8 mouse cellular contexts compared by ENCODE assay signal in genomic region chr11:34228758-34229364, GRCm38 (mm10). TPM values are rescaled to one million over a fixed set of nuclear protein-coding genes. Genes with fewer than 3 reads are reported as not detected.
DNase-seq lines count a peak whose midpoint lies in the region; ATAC-seq and TF ChIP-seq lines count a peak whose summit lies in the region.

No protein-coding gene starts in this region.

- no peak overlapping the region for H3K27ac ChIP-seq in kidney, postnatal 0 days
- no peak overlapping the region for H3K27ac ChIP-seq in liver, adult 2 months (replicated peaks; ENCODE audit: insufficient read depth, low read depth, low read length)
- H3K27ac ChIP-seq in neural tube, embryonic 11.5 days (ENCODE audit: low read depth, low read length): no peak overlapping the region

- peak; percentile 78 for TF ChIP-seq CTCF in kidney, postnatal 0 days (IDR thresholded peaks at IDR 0.05; ENCODE audit: low read depth)
- peak; percentile 60 for TF ChIP-seq CTCF in liver, adult 2 months (IDR thresholded peaks at IDR 0.05; ENCODE audit: low read depth, low read length)

- TF ChIP-seq POLR2A in liver, adult 2 months (IDR thresholded peaks at IDR 0.05; ENCODE audit: extremely low read depth, insufficient read depth, low read length): no peak

- no peak overlapping the region for H3K4me2 ChIP-seq in kidney, postnatal 0 days (ENCODE audit: low read length)
- no peak overlapping the region for H3K4me2 ChIP-seq in neural tube, embryonic 11.5 days (ENCODE audit: low read depth)

- H3K9ac ChIP-seq in kidney, postnatal 0 days (ENCODE audit: low read depth, low read length): no peak overlapping the region
- H3K9ac ChIP-seq in liver, adult 2 months (ENCODE audit: low read depth, low read length): no peak overlapping the region
- no peak overlapping the region for H3K9ac ChIP-seq in neural tube, embryonic 11.5 days (ENCODE audit: low read length)

- DNase-seq in ovary, postnatal 10 days (ENCODE audit: low spot score): peak; percentile 35
- no peak for DNase-seq in ovary, adult 18-20 months (ENCODE audit: low spot score)
- peak; percentile 40 to 72 for DNase-seq in cerebellum, postnatal 25 days
- peak; percentile 19 to 23 for DNase-seq in gastrocnemius, adult 8-10 months (ENCODE audit: low spot score in 2 of 2)
- peak; percentile 71 for DNase-seq in kidney, postnatal 0 days (ENCODE audit: low spot score)
- DNase-seq in liver, adult 2 months (ENCODE audit: extremely low read depth, low read depth, low spot score): peak; percentile 2
- DNase-seq in neural tube, embryonic 11.5 days (ENCODE audit: low spot score): peak; percentile 78
- DNase-seq in testis, postnatal 14 days (ENCODE audit: low spot score): peak; percentile 38

- no peaks in the 10 kb centered on the region for H3K36me3 ChIP-seq in kidney, postnatal 0 days (ENCODE audit: insufficient read depth, low read length)
- H3K36me3 ChIP-seq in liver, adult 2 months (ENCODE audit: control insufficient read depth, insufficient read depth, low read length): no peaks in the 10 kb centered on the region
- no peaks in the 10 kb centered on the region for H3K36me3 ChIP-seq in neural tube, embryonic 11.5 days (ENCODE audit: control insufficient read depth, insufficient read depth, low read length)

- WGBS in kidney, postnatal 0 days: 36% methylated on average over 6 of the region's 6 CpGs
- WGBS in liver, adult 2 months: 36% methylated on average over 6 of the region's 6 CpGs
- 40% methylated on average over 6 of the region's 6 CpGs for WGBS in neural tube, embryonic 11.5 days

- ATAC-seq in kidney, postnatal 0 days (replicated peaks; ENCODE audit: low FRiP score, low read depth): 0 out of 2 replicates have a peak, but pooled peaks have one; percentile 30
- peak; percentile 77 for ATAC-seq in neural tube, embryonic 11.5 days (ENCODE audit: insufficient read depth, low FRiP score, low TSS enrichment)

- no peak overlapping the region for H3K4me3 ChIP-seq in kidney, postnatal 0 days (replicated peaks; ENCODE audit: low read depth, low read length)
- H3K4me3 ChIP-seq in liver, adult 2 months (ENCODE audit: insufficient read depth, low read depth, low read length): no peak overlapping the region
- H3K4me3 ChIP-seq in neural tube, embryonic 11.5 days (ENCODE audit: low read depth, low read length): no peak overlapping the region

- H3K4me1 ChIP-seq in kidney, postnatal 0 days (replicated peaks; ENCODE audit: insufficient read depth, low read length): no peaks in the 10 kb centered on the region
- no peaks in the 10 kb centered on the region for H3K4me1 ChIP-seq in liver, adult 2 months (ENCODE audit: control insufficient read depth, insufficient read depth, low read length)
- H3K4me1 ChIP-seq in neural tube, embryonic 11.5 days (ENCODE audit: control insufficient read depth, insufficient read depth, low read length): no peaks in the 10 kb centered on the region

- H3K27me3 ChIP-seq in kidney, postnatal 0 days (ENCODE audit: insufficient read depth, low read length): no peaks in the 10 kb centered on the region
- H3K27me3 ChIP-seq in liver, adult 2 months (ENCODE audit: control insufficient read depth, insufficient read depth, low read length): no peaks in the 10 kb centered on the region
- no peaks in the 10 kb centered on the region for H3K27me3 ChIP-seq in neural tube, embryonic 11.5 days (ENCODE audit: control insufficient read depth, insufficient read depth, low read length)

- no peaks in the 10 kb centered on the region for H3K79me2 ChIP-seq in liver, adult 2 months (ENCODE audit: control insufficient read depth, insufficient read depth, low read length)

- no peaks in the 10 kb centered on the region for H3K9me3 ChIP-seq in kidney, postnatal 0 days (replicated peaks; ENCODE audit: low read length)
- H3K9me3 ChIP-seq in neural tube, embryonic 11.5 days (ENCODE audit: control insufficient read depth, low read length): no peaks in the 10 kb centered on the region

RNA-seq across cellular contexts. Expression of gene Foxi1, which starts 21.0 kb away (rescaled TPM):
- total RNA-seq in gastrocnemius, adult 8-10 months (2022): not detected
- 28.0 and 30.2 TPM in 2 replicates for polyA plus RNA-seq in kidney, postnatal 0 days (2015; fragmentation: Nextera tagmentation; extraction: Ambion mirVana)
- total RNA-seq in liver, adult 2 months (2014; rRNA removed): not detected in 2 replicates
- not detected in 2 replicates for polyA plus RNA-seq in liver, adult 2 months (2012; rRNA removed)
- polyA plus RNA-seq in neural tube, embryonic 11.5 days (2014; fragmentation: Nextera tagmentation; extraction: Ambion mirVana): not detected in 2 replicates

Comparison
In these comparisons a context has a peak if more than half of its experiments do, and no peak if none do; other contexts are left out.
1. RNA of gene Foxi1, which starts 21.0 kb away (polyA plus RNA-seq): 28.0 to 30.2 TPM in kidney, postnatal 0 days; not detected in liver, adult 2 months and not detected in neural tube, embryonic 11.5 days; every median in the first group is over 10 times any median in the second.